Comparison of ENCODE assay signal across 8 mouse cellular contexts in genomic region chr15:88889994-88890393, GRCm38 (mm10). TPM values are rescaled to one million over a fixed set of nuclear protein-coding genes. Genes with fewer than 3 reads are reported as not detected.
A peak's percentile ranks its signal among the peaks of the same experiment; 100 is the strongest.
DNase-seq lines count a peak whose midpoint lies in the region; ATAC-seq and TF ChIP-seq lines count a peak whose summit lies in the region.

No protein-coding gene starts in this region.

- peak overlapping the region; percentile 70; the same call in 1 of the 2 replicates for H3K9ac ChIP-seq in heart, embryonic 11.5 days (ENCODE audit: low read depth, low read length)
- no peak overlapping the region for H3K9ac ChIP-seq in limb, embryonic 15.5 days

- no peaks in the 10 kb centered on the region; the same call in 1 of the 2 replicates for H3K27me3 ChIP-seq in heart, embryonic 11.5 days (ENCODE audit: control insufficient read depth, insufficient read depth, low read length)
- no peaks in the 10 kb centered on the region for H3K27me3 ChIP-seq in testis, adult 2 months (ENCODE audit: control insufficient read depth, insufficient read depth, low read length)
- 0 out of 2 replicates have a peak, but pooled peaks cover 6% of the 10 kb centered on the region for H3K27me3 ChIP-seq in limb, embryonic 15.5 days

- no peak for TF ChIP-seq POLR2A in testis, adult 2 months (IDR thresholded peaks at IDR 0.05; ENCODE audit: control insufficient read depth, low read depth, low read length)

- TF ChIP-seq CTCF in testis, adult 2 months (IDR thresholded peaks at IDR 0.05; ENCODE audit: control insufficient read depth, insufficient read depth, insufficient replicate concordance, low read depth, low read length): no peak
- no peak for TF ChIP-seq CTCF in layer of hippocampus, adult 2 months (conservative IDR thresholded peaks at IDR 0.05)

- H3K4me1 ChIP-seq in heart, embryonic 11.5 days (ENCODE audit: control insufficient read depth, insufficient read depth, low read length): 0 out of 2 replicates have a peak, but pooled peaks cover 3% of the 10 kb centered on the region
- H3K4me1 ChIP-seq in testis, adult 2 months (ENCODE audit: control insufficient read depth, insufficient read depth, low read length): peaks cover 9% of the 10 kb centered on the region
- peaks cover 14% of the 10 kb centered on the region for H3K4me1 ChIP-seq in limb, embryonic 15.5 days

- no peaks in the 10 kb centered on the region for H3K36me3 ChIP-seq in heart, embryonic 11.5 days (ENCODE audit: control insufficient read depth, insufficient read depth, low read length)
- no peaks in the 10 kb centered on the region for H3K36me3 ChIP-seq in testis, adult 2 months (ENCODE audit: control insufficient read depth, insufficient read depth, low read length)
- H3K36me3 ChIP-seq in limb, embryonic 15.5 days: no peaks in the 10 kb centered on the region

- ATAC-seq in heart, embryonic 11.5 days (replicated peaks; ENCODE audit: insufficient number of reproducible peaks, low FRiP score, low TSS enrichment): no peak
- no peak for ATAC-seq in limb, embryonic 15.5 days (ENCODE audit: insufficient number of reproducible peaks, low FRiP score, low TSS enrichment, low read depth)

- H3K4me3 ChIP-seq in heart, embryonic 11.5 days (ENCODE audit: low read depth, low read length): peak overlapping the region; percentile 55; the same call in 1 of the 2 replicates
- peak overlapping the region; percentile 83 for H3K4me3 ChIP-seq in testis, adult 2 months (ENCODE audit: control insufficient read depth, low read depth, low read length)
- peak overlapping the region; percentile 48 for H3K4me3 ChIP-seq in limb, embryonic 15.5 days
- H3K4me3 ChIP-seq in layer of hippocampus, adult 2 months: no peak overlapping the region; the same call in 1 of the 2 replicates

- 76% methylated on average over 3 of the region's 3 CpGs for WGBS in heart, embryonic 11.5 days (ENCODE audit: insufficient replicate concordance)
- 77% methylated on average over 3 of the region's 3 CpGs for WGBS in limb, embryonic 15.5 days

- no peaks in the 10 kb centered on the region for H3K9me3 ChIP-seq in heart, embryonic 11.5 days (replicated peaks; ENCODE audit: control insufficient read depth, low read length)
- H3K9me3 ChIP-seq in limb, embryonic 15.5 days: no peaks in the 10 kb centered on the region; the same call in 1 of the 2 replicates

- DNase-seq in heart, adult 8-10 months (ENCODE audit: low spot score): no peak
- no peak for DNase-seq in testis, postnatal 14 days (ENCODE audit: low spot score)
- no peak for DNase-seq in testis, postnatal 10 days (ENCODE audit: low spot score)
- DNase-seq in layer of hippocampus, adult 2 months (ENCODE audit: low spot score in 2 of 2): no peak
- DNase-seq in layer of hippocampus, postnatal 14 days (ENCODE audit: low spot score in 2 of 2): no peak

- H3K27ac ChIP-seq in heart, embryonic 11.5 days (ENCODE audit: low read depth, low read length): no peak overlapping the region
- no peak overlapping the region for H3K27ac ChIP-seq in testis, adult 2 months (ENCODE audit: control insufficient read depth, insufficient read depth, low read depth, low read length)
- H3K27ac ChIP-seq in limb, embryonic 15.5 days: peak overlapping the region; percentile 70; the same call in 1 of the 2 replicates
- no peak overlapping the region for H3K27ac ChIP-seq in layer of hippocampus, adult 2 months

- peak overlapping the region; percentile 90 for H3K4me2 ChIP-seq in heart, embryonic 11.5 days
- H3K4me2 ChIP-seq in limb, embryonic 15.5 days: peak overlapping the region; percentile 88

RNA-seq across cellular contexts. Expression of gene Pim3, which starts 28.0 kb away (rescaled TPM):
- polyA plus RNA-seq in heart, embryonic 11.5 days (2014; fragmentation: Nextera tagmentation; extraction: Ambion mirVana): 43.7 and 50.1 TPM in 2 replicates
- 100 to 1,000 TPM in 1 of 4 experiments, 10 to 100 TPM in 3; 70.8 to 183 (median 86.1) TPM for total RNA-seq in heart, adult 8-10 months (2022)
- 10.8 and 13.2 TPM in 2 replicates for polyA plus RNA-seq in testis, adult 2 months (2012; rRNA removed)
- 52.9 and 61.4 TPM in 2 replicates for polyA plus RNA-seq in limb, embryonic 15.5 days (2015; fragmentation: Nextera tagmentation; extraction: Ambion mirVana)
- total RNA-seq in layer of hippocampus, adult 2 months (2021): 10 to 100 TPM; 29.9 to 37.9 TPM
- total RNA-seq in layer of hippocampus, postnatal 14 days (2021): 10 to 100 TPM; 40.8 to 48.4 TPM
